Mouse (Mus musculus): Measurements from ENCODE around the gene Nans. TPM values are rescaled to one million over a fixed set of nuclear protein-coding genes. Genes with fewer than 3 reads are reported as not detected.

The Nans gene
- polyA plus RNA-seq, 1 experiment from 2014 or later: 65.8 TPM

- ATAC-seq (ENCODE audit: low FRiP score, low TSS enrichment): no peak
- H3K36me3 ChIP-seq (ENCODE audit: control insufficient read depth, insufficient read depth, low read length): no peaks in the 10 kb centered on the region
- H3K4me2 ChIP-seq (replicated peaks; ENCODE audit: low read depth, low read length): no peak overlapping the region
These were observed 34.3 kb downstream of the Nans start for GRCm38 (mm10) chr4:46523324-46523723.

DNA sequence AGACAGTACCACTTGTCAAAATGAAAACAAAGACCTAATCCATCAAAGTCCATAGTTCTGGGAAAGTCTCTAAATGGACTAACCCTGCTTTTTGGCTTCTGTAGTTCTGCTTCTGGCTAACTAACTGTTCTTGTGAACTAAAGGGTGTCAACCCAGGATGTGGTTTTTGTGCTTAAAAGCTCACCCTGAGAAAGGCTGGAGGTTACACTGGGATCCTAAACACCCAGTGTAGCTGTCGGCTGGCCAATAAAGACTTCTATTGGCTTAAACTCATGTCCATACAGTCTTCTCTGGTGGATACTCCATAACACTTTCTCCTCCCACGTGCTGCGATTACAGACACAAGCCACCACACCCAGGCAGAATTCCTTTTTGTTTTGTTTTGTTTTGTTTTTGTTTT is 37.2 kb downstream of the Nans start:
- ATAC-seq (ENCODE audit: low FRiP score, low TSS enrichment): no peak
- no peak overlapping the region for H3K4me2 ChIP-seq (replicated peaks; ENCODE audit: low read depth, low read length)
- no peak overlapping the region for H3K9ac ChIP-seq (ENCODE audit: low read depth, low read length)
- H3K27me3 ChIP-seq (ENCODE audit: control insufficient read depth, insufficient read depth, low read length): no peaks in the 10 kb centered on the region
- no peaks in the 10 kb centered on the region for H3K36me3 ChIP-seq (ENCODE audit: control insufficient read depth, insufficient read depth, low read length)
- H3K9me3 ChIP-seq (ENCODE audit: control insufficient read depth, low read length): no peaks in the 10 kb centered on the region
- H3K4me3 ChIP-seq (ENCODE audit: low read length): no peak overlapping the region
- no peaks in the 10 kb centered on the region for H3K4me1 ChIP-seq (ENCODE audit: control insufficient read depth, insufficient read depth, low read length)
- 88% methylated on average over 3 of the region's 3 CpGs for WGBS
- H3K27ac ChIP-seq (ENCODE audit: low read depth, low read length): no peak overlapping the region

More at GRCm38 (mm10) chr4:46523324-46523723, 34.3 kb downstream of the Nans start:
- H3K4me3 ChIP-seq (ENCODE audit: low read length): no peak overlapping the region
- no peaks in the 10 kb centered on the region for H3K27me3 ChIP-seq (ENCODE audit: control insufficient read depth, insufficient read depth, low read length)
- WGBS: 75% methylated on average over 4 of the region's 4 CpGs
- no peak overlapping the region for H3K9ac ChIP-seq (ENCODE audit: low read depth, low read length)
- H3K27ac ChIP-seq (ENCODE audit: low read depth, low read length): no peak overlapping the region
- H3K9me3 ChIP-seq (ENCODE audit: control insufficient read depth, low read length): no peaks in the 10 kb centered on the region
- no peaks in the 10 kb centered on the region for H3K4me1 ChIP-seq (ENCODE audit: control insufficient read depth, insufficient read depth, low read length)

DNA sequence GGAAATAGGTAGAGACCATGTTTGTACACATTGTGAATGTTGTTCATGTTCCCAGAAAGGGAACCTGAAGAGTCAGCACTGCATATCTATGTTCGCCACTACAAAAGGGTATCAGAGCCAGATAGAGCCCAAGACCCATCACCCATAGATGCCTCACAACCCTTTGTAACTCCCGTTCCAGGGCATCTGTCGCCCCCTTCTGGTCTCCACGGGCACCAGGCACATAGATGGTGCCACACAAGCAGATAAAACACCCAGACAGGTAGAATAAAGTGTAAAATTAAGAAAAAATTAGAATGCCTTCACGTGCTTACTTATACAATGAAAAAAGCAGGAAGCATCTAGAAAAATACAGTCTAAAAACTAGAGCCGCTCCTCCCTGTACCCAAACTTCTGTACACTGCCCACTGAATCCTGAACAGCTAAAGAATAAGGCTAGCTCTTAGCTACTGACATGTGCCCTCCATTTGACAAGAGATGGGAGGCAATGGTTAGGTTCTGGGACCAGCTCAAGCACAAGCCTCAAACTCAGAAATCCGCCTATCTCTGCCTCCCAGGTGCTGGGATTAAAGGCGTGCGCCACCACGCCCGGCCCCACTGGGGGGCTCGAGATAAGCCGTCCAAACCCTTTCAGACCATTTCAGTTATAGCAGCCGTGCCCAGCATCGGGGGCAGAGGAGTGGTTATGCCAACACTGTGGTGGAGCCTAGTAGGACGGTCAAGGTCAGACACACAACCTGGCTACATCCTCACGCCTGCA is 37.9 kb downstream of the Nans start:
- Histone ChIP-seq H3K4me2 (replicated peaks; ENCODE audit: low read depth, low read length) (peak overlapping the region; percentile 46), H3K27ac (ENCODE audit: low read depth, low read length) (no peak overlapping the region), H3K9ac (ENCODE audit: low read depth, low read length) (no peak overlapping the region), H3K27me3 (ENCODE audit: control insufficient read depth, insufficient read depth, low read length) (no peaks in the 10 kb centered on the region), H3K9me3 (ENCODE audit: control insufficient read depth, low read length) (no peaks in the 10 kb centered on the region), H3K4me1 (ENCODE audit: control insufficient read depth, insufficient read depth, low read length) (no peaks in the 10 kb centered on the region), H3K36me3 (ENCODE audit: control insufficient read depth, insufficient read depth, low read length) (no peaks in the 10 kb centered on the region), H3K4me3 (ENCODE audit: low read length) (peak overlapping the region; percentile 21)
- 35% methylated on average over 17 of the region's 17 CpGs for WGBS
- peak; percentile 15; the same call in 1 of the 2 replicates for ATAC-seq (ENCODE audit: low FRiP score, low TSS enrichment)

DNA sequence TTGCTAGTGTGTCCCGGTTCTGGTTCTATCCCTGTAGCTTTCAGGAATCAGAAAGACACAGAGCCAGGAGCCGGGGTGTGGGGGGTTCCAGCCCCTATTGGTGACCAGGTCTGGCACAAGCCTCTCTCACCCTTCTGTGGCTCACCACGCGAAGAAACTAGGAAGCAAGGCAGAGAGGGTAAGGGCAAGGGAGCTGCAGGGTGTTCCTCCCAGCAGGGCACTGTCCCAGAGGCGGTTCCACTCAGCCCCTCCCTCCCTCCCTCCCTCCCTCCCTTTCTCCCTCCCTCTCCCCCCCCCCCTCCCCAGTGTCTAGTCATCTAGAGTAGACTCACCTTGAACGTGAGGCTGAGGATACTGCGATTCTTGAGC is 38.5 kb downstream of the Nans start:
- no peaks in the 10 kb centered on the region for H3K4me1 ChIP-seq (ENCODE audit: control insufficient read depth, insufficient read depth, low read length)
- H3K4me2 ChIP-seq (replicated peaks; ENCODE audit: low read depth, low read length): peak overlapping the region; percentile 46
- no peak overlapping the region for H3K9ac ChIP-seq (ENCODE audit: low read depth, low read length)
- peak overlapping the region; percentile 21 for H3K4me3 ChIP-seq (ENCODE audit: low read length)
- ATAC-seq (ENCODE audit: low FRiP score, low TSS enrichment): peak; percentile 53; the same call in 1 of the 2 replicates
- no peak overlapping the region for H3K27ac ChIP-seq (ENCODE audit: low read depth, low read length)
- no peaks in the 10 kb centered on the region for H3K36me3 ChIP-seq (ENCODE audit: control insufficient read depth, insufficient read depth, low read length)
- H3K27me3 ChIP-seq (ENCODE audit: control insufficient read depth, insufficient read depth, low read length): no peaks in the 10 kb centered on the region
- under 1% methylated on average over 7 of the region's 7 CpGs for WGBS
- no peaks in the 10 kb centered on the region for H3K9me3 ChIP-seq (ENCODE audit: control insufficient read depth, low read length)

GRCm38 (mm10) chr4:46529722-46530121 is 40.7 kb downstream of the Nans start:
- Histone ChIP-seq H3K9me3 (ENCODE audit: control insufficient read depth, low read length) (no peaks in the 10 kb centered on the region), H3K9ac (ENCODE audit: low read depth, low read length) (no peak overlapping the region), H3K27me3 (ENCODE audit: control insufficient read depth, insufficient read depth, low read length) (peaks cover 13% of the 10 kb centered on the region), H3K27ac (ENCODE audit: low read depth, low read length) (no peak overlapping the region), H3K36me3 (ENCODE audit: control insufficient read depth, insufficient read depth, low read length) (no peaks in the 10 kb centered on the region), H3K4me2 (replicated peaks; ENCODE audit: low read depth, low read length) (no peak overlapping the region), H3K4me3 (ENCODE audit: low read length) (no peak overlapping the region), H3K4me1 (ENCODE audit: control insufficient read depth, insufficient read depth, low read length) (no peaks in the 10 kb centered on the region)
- WGBS: 51% methylated on average over 7 of the region's 7 CpGs
- no peak for ATAC-seq (ENCODE audit: low FRiP score, low TSS enrichment)

GRCm38 (mm10) chr4:46532511-46532910 is 43.5 kb downstream of the Nans start:
- ATAC-seq (ENCODE audit: low FRiP score, low TSS enrichment): no peak
- 0 out of 2 replicates have a peak, but pooled peaks cover 2% of the 10 kb centered on the region for H3K4me1 ChIP-seq (ENCODE audit: control insufficient read depth, insufficient read depth, low read length)
- 84% methylated on average over 2 of the region's 2 CpGs for WGBS
- no peaks in the 10 kb centered on the region for H3K36me3 ChIP-seq (ENCODE audit: control insufficient read depth, insufficient read depth, low read length)
- no peak overlapping the region for H3K4me3 ChIP-seq (ENCODE audit: low read length)
- H3K9me3 ChIP-seq (ENCODE audit: control insufficient read depth, low read length): no peaks in the 10 kb centered on the region
- no peak overlapping the region for H3K9ac ChIP-seq (ENCODE audit: low read depth, low read length)
- no peak overlapping the region for H3K4me2 ChIP-seq (replicated peaks; ENCODE audit: low read depth, low read length)
- H3K27me3 ChIP-seq (ENCODE audit: control insufficient read depth, insufficient read depth, low read length): peaks cover 27% of the 10 kb centered on the region
- no peak overlapping the region for H3K27ac ChIP-seq (ENCODE audit: low read depth, low read length)

DNA sequence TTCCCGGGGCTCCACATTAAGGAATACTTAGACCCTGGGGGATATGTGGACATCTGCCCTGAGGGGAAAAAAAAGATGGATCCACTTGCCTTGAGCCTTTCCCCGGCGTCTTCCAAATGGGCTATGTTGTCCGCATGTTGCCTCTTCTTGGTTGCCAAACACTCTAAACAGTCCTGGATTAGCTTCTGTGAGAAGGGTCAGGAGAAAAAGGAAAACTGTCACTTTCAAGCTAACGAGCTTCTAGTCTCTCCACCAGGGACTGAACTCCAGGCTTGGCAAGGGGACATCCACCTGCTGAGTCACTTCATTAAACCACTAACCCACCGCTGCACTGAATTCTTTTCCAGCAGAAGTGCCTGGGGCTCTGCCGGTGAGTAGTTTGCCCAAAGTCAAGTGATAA is 43.9 kb downstream of the Nans start:
- no peaks in the 10 kb centered on the region for H3K9me3 ChIP-seq (ENCODE audit: control insufficient read depth, low read length)
- 84% methylated on average over 7 of the region's 7 CpGs for WGBS
- H3K9ac ChIP-seq (ENCODE audit: low read depth, low read length): no peak overlapping the region
- peaks cover 27% of the 10 kb centered on the region for H3K27me3 ChIP-seq (ENCODE audit: control insufficient read depth, insufficient read depth, low read length)
- no peaks in the 10 kb centered on the region for H3K36me3 ChIP-seq (ENCODE audit: control insufficient read depth, insufficient read depth, low read length)
- no peak overlapping the region for H3K4me2 ChIP-seq (replicated peaks; ENCODE audit: low read depth, low read length)
- H3K27ac ChIP-seq (ENCODE audit: low read depth, low read length): no peak overlapping the region
- no peak for ATAC-seq (ENCODE audit: low FRiP score, low TSS enrichment)
- no peak overlapping the region for H3K4me3 ChIP-seq (ENCODE audit: low read length)
- 0 out of 2 replicates have a peak, but pooled peaks cover 2% of the 10 kb centered on the region for H3K4me1 ChIP-seq (ENCODE audit: control insufficient read depth, insufficient read depth, low read length)

GRCm38 (mm10) chr4:46533934-46534720 is 45.1 kb downstream of the Nans start:
- Histone ChIP-seq H3K27ac (ENCODE audit: low read depth, low read length) (no peak overlapping the region), H3K4me2 (replicated peaks; ENCODE audit: low read depth, low read length) (peak overlapping the region; percentile 46), H3K36me3 (ENCODE audit: control insufficient read depth, insufficient read depth, low read length) (no peaks in the 10 kb centered on the region), H3K9me3 (ENCODE audit: control insufficient read depth, low read length) (no peaks in the 10 kb centered on the region), H3K4me3 (ENCODE audit: low read length) (peak overlapping the region; percentile 16; the same call in 1 of the 2 replicates), H3K4me1 (ENCODE audit: control insufficient read depth, insufficient read depth, low read length) (0 out of 2 replicates have a peak, but pooled peaks cover 2% of the 10 kb centered on the region), H3K27me3 (ENCODE audit: control insufficient read depth, insufficient read depth, low read length) (peaks cover 27% of the 10 kb centered on the region), H3K9ac (ENCODE audit: low read depth, low read length) (no peak overlapping the region; the same call in 1 of the 2 replicates)
- ATAC-seq (ENCODE audit: low FRiP score, low TSS enrichment): no peak
- WGBS: 11% methylated on average over 29 of the region's 29 CpGs
